Mouse (Mus musculus): ENCODE measurements around the gene Lpar3. TPM values are rescaled to one million over a fixed set of nuclear protein-coding genes. Genes with fewer than 3 reads are reported as not detected.
A peak's percentile ranks its signal among the peaks of the same experiment; 100 is the strongest.
"Not testable (repeated sequence)": the region's sequence is repeated elsewhere in the genome, so short reads cannot be mapped to it uniquely, and the experiment has no call there.

Lpar3 gene
- polyA plus RNA-seq, 1 experiment from 2014 or later: 2.4 TPM

DNA sequence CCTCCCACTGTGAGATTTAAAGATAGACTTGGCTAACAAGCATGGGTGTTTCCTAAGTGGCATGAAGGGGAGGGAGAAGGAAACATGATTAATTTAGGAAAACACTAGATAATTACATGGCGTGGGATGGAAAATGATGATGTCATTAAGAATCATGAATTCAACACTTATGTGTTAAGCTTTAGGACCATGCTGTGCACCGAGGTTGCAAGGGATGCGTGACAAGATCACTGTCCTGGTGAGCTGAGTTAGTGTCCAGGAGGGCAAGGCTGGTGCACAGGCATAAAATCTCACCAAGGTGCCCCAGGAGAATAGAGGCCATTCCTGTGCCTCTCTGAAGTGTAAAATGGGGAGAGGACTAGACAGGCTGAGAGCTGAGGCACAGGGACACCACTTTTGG lies 21.3 kb upstream of the Lpar3 start:
- H3K9ac ChIP-seq (ENCODE audit: low read length): no peak overlapping the region
- H3K27ac ChIP-seq (ENCODE audit: low read depth, low read length): no peak overlapping the region
- H3K36me3 ChIP-seq (ENCODE audit: control insufficient read depth, insufficient read depth, low read length): no peaks in the 10 kb centered on the region
- 63% methylated on average over 3 of the region's 3 CpGs for WGBS
- H3K4me1 ChIP-seq (ENCODE audit: control insufficient read depth, insufficient read depth, low read length): peaks cover 9% of the 10 kb centered on the region; the same call in 1 of the 2 replicates
- H3K4me2 ChIP-seq (ENCODE audit: low read depth): no peak overlapping the region
- H3K9me3 ChIP-seq (ENCODE audit: control insufficient read depth, low read length): no peaks in the 10 kb centered on the region
- DNase-seq (ENCODE audit: low spot score) (no peak), ATAC-seq (ENCODE audit: insufficient read depth, low FRiP score, low TSS enrichment) (peak; percentile 37)
- 0 out of 2 replicates have a peak, but pooled peaks cover 3% of the 10 kb centered on the region for H3K27me3 ChIP-seq (ENCODE audit: control insufficient read depth, insufficient read depth, low read length)
- no peak overlapping the region for H3K4me3 ChIP-seq (ENCODE audit: low read depth, low read length)

DNA sequence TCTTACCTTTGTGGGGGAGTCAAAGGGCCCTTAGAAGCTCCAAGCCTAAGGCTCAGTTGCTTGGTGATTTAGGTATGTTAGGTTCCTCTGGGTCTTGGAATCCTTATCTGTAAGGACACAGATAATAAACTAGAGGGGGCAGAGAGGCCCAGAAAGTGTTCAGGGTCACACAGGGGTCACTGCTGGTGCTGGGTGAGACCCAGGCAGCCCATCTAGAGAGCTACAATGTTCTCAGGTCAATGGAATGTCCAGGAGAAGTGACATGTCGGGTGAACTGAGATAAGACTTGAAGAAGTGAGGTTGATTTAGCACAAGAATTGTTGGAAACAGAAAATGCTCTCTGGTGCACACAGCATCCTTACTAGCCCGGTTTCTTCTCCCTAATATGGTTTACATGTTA lies 16.4 kb upstream of the Lpar3 start:
- Histone ChIP-seq H3K4me1 (ENCODE audit: control insufficient read depth, insufficient read depth, low read length) (peaks cover 2% of the 10 kb centered on the region; the same call in 1 of the 2 replicates), H3K9ac (ENCODE audit: low read length) (no peak overlapping the region), H3K4me2 (ENCODE audit: low read depth) (no peak overlapping the region), H3K27ac (ENCODE audit: low read depth, low read length) (no peak overlapping the region), H3K9me3 (ENCODE audit: control insufficient read depth, low read length) (no peaks in the 10 kb centered on the region), H3K4me3 (ENCODE audit: low read depth, low read length) (no peak overlapping the region), H3K27me3 (ENCODE audit: control insufficient read depth, insufficient read depth, low read length) (no peaks in the 10 kb centered on the region), H3K36me3 (ENCODE audit: control insufficient read depth, insufficient read depth, low read length) (no peaks in the 10 kb centered on the region)
- WGBS: 71% methylated on average over 2 of the region's 2 CpGs
- ATAC-seq (ENCODE audit: insufficient read depth, low FRiP score, low TSS enrichment) (no peak), DNase-seq (ENCODE audit: low spot score) (no peak)

DNA sequence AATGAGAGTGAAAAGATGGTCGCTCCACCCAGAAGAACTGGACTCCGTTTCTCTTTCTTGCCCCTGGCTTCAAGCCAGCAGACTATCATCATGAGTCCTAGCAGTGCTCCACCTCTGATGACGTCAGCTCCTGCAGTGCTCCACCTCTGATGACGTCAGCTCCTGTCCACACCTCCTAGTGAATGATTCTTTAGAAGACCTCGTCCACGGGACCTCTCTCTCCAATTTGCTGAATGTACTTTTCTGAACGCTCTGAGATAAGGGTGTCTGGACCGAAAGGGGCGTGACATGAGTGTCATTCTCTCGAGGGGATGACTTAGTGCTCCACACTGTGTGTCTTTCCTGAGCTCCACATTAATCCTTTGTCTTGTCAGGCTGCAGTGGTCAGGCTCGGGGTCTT lies 15.5 kb upstream of the Lpar3 start:
- Histone ChIP-seq H3K27ac (ENCODE audit: low read depth, low read length) (no peak overlapping the region), H3K27me3 (ENCODE audit: control insufficient read depth, insufficient read depth, low read length) (no peaks in the 10 kb centered on the region), H3K9me3 (ENCODE audit: control insufficient read depth, low read length) (no peaks in the 10 kb centered on the region), H3K4me2 (ENCODE audit: low read depth) (no peak overlapping the region), H3K4me1 (ENCODE audit: control insufficient read depth, insufficient read depth, low read length) (no peaks in the 10 kb centered on the region), H3K9ac (ENCODE audit: low read length) (no peak overlapping the region), H3K36me3 (ENCODE audit: control insufficient read depth, insufficient read depth, low read length) (no peaks in the 10 kb centered on the region), H3K4me3 (ENCODE audit: low read depth, low read length) (no peak overlapping the region)
- no peak for ATAC-seq (ENCODE audit: insufficient read depth, low FRiP score, low TSS enrichment)
- DNase-seq (ENCODE audit: low spot score): no peak
- WGBS: 82% methylated on average over 11 of the region's 11 CpGs

DNA sequence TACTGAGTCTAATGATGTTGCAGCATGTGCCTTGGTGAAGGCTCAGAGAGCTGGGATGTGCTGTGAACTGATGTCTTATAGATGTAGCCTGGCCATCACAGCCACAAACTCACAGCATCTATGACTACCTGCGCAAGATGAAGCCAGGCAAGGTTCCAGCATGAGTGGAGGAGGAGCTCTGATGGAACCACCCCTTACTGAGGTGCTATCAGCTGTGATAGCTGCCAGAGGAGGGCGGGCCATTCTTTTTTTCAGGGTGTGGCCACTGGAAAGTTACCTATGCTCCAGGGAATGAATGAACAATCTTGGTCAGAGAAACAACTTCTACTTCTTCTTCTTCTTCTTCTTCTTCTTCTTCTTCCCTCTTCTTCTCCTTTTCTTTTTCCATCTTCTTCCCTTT lies 14.1 kb upstream of the Lpar3 start:
- Histone ChIP-seq H3K4me3 (ENCODE audit: low read depth, low read length) (no peak overlapping the region), H3K36me3 (ENCODE audit: control insufficient read depth, insufficient read depth, low read length) (no peaks in the 10 kb centered on the region), H3K27ac (ENCODE audit: low read depth, low read length) (no peak overlapping the region), H3K4me2 (ENCODE audit: low read depth) (no peak overlapping the region), H3K27me3 (ENCODE audit: control insufficient read depth, insufficient read depth, low read length) (no peaks in the 10 kb centered on the region), H3K9ac (ENCODE audit: low read length) (no peak overlapping the region), H3K4me1 (ENCODE audit: control insufficient read depth, insufficient read depth, low read length) (no peaks in the 10 kb centered on the region), H3K9me3 (ENCODE audit: control insufficient read depth, low read length) (no peaks in the 10 kb centered on the region)
- 75% methylated on average over 2 of the region's 2 CpGs for WGBS
- DNase-seq (ENCODE audit: low spot score) (no peak), ATAC-seq (ENCODE audit: insufficient read depth, low FRiP score, low TSS enrichment) (no peak)

DNA sequence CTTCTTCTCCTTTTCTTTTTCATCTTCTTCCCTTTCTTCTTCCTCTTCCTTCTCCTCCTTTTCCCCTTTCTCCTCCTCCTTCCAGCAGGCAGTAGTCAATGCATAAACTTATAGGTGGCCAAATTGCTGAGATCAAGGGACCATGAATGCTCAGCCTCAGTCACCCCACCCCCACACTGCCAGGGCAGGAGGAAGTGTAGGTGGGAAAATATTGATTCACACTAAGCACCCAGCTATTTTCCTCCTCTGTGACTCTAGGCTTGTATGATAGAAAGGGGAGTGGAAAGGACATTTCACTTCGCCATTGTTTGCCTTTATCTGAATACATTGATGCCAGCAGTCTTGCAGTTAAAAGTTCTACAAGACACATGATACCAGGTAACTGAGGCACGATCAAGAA lies 13.3 kb upstream of the Lpar3 start:
- DNase-seq (ENCODE audit: low spot score): peak; percentile 6
- Histone ChIP-seq H3K4me3 (ENCODE audit: low read depth, low read length) (no peak overlapping the region), H3K27me3 (ENCODE audit: control insufficient read depth, insufficient read depth, low read length) (no peaks in the 10 kb centered on the region), H3K4me1 (ENCODE audit: control insufficient read depth, insufficient read depth, low read length) (no peaks in the 10 kb centered on the region), H3K36me3 (ENCODE audit: control insufficient read depth, insufficient read depth, low read length) (no peaks in the 10 kb centered on the region), H3K9ac (ENCODE audit: low read length) (no peak overlapping the region), H3K27ac (ENCODE audit: low read depth, low read length) (no peak overlapping the region), H3K4me2 (ENCODE audit: low read depth) (no peak overlapping the region), H3K9me3 (ENCODE audit: control insufficient read depth, low read length) (no peaks in the 10 kb centered on the region)
- ATAC-seq (ENCODE audit: insufficient read depth, low FRiP score, low TSS enrichment): no peak
- 79% methylated on average over 2 of the region's 2 CpGs for WGBS

DNA sequence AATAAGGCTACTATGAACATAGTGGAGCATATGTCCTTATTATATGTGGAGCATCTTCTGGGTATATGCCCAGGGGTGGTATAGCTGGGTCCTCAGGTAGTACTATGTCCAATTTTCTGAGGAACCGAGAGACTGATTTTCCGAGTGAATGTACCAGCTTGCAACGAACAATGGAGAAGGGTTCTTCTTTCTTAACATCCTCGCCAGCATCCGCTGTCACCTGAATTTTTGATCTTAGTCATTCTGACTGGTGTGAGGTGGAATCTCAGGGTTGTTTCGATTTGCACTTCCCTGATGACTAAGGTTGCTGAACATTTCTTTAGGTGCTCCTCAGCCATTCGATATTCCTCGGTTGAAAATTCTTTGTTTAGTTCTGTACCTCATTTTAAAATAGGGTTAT lies 11.0 kb upstream of the Lpar3 start:
- not testable (repeated sequence) for H3K4me3 ChIP-seq (ENCODE audit: low read depth, low read length); DNase-seq (ENCODE audit: low spot score); H3K27me3 ChIP-seq (ENCODE audit: control insufficient read depth, insufficient read depth, low read length); H3K9ac ChIP-seq (ENCODE audit: low read length); H3K36me3 ChIP-seq (ENCODE audit: control insufficient read depth, insufficient read depth, low read length); H3K27ac ChIP-seq (ENCODE audit: low read depth, low read length); H3K4me2 ChIP-seq (ENCODE audit: low read depth); ATAC-seq (ENCODE audit: insufficient read depth, low FRiP score, low TSS enrichment); H3K9me3 ChIP-seq (ENCODE audit: control insufficient read depth, low read length); H3K4me1 ChIP-seq (ENCODE audit: control insufficient read depth, insufficient read depth, low read length)
- 92% methylated on average over 8 of the region's 8 CpGs for WGBS

DNA sequence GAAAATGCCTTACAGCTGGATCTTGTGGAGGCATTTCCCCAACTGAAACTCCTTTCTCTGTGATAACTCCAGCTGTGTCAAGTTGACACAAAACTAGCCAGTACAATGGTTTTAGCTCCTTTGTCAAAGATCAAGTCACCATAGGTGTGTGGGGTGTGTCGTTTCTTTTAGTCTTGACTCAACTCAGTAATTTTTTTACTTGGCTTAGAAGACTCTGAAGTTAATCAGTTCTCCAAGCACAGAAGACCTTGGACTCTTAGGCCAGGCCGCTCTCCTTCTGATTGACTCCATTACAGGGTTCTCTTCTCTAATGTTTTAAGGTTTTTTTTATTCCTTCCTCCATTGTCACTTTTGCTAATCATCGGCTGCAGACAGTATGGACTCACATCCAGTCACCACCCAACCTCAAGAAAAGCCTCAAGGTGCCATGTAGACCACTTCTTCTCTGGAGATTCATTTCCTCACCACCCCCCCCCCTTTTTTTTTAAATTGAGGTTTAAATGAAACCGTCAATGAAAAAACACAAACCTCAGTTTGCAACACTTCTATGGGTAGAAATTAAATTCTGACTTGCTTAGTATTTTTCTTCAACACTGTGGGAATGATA lies 9.5 kb upstream of the Lpar3 start:
- no peak overlapping the region for H3K9ac ChIP-seq (ENCODE audit: low read length)
- ATAC-seq (ENCODE audit: insufficient read depth, low FRiP score, low TSS enrichment) (no peak), DNase-seq (ENCODE audit: low spot score) (peak; percentile 2)
- H3K4me3 ChIP-seq (ENCODE audit: low read depth, low read length): no peak overlapping the region
- H3K4me1 ChIP-seq (ENCODE audit: control insufficient read depth, insufficient read depth, low read length): no peaks in the 10 kb centered on the region
- no peak overlapping the region for H3K27ac ChIP-seq (ENCODE audit: low read depth, low read length)
- WGBS: 90% methylated on average over 4 of the region's 4 CpGs
- no peaks in the 10 kb centered on the region for H3K36me3 ChIP-seq (ENCODE audit: control insufficient read depth, insufficient read depth, low read length)
- no peak overlapping the region for H3K4me2 ChIP-seq (ENCODE audit: low read depth)
- H3K9me3 ChIP-seq (ENCODE audit: control insufficient read depth, low read length): no peaks in the 10 kb centered on the region
- no peaks in the 10 kb centered on the region for H3K27me3 ChIP-seq (ENCODE audit: control insufficient read depth, insufficient read depth, low read length)

DNA sequence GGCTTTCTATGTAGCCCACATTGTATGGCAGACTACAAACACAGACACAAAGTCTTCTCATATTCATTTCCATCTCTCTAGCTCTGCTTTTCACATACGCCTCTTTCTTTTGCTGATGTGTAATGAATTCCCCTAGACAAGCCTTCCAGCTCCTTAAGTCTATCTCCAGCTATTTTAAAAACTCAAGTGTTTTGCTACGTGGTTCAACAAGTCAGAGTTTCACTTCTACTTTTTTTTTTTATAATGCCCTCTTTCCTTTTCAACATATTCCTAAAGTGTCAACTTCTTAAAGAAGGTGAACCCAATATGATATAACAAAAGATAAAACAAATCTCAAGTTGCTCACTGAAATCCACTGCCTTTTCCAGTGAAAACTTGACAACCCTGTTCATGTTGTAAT lies 8.8 kb upstream of the Lpar3 start:
- Histone ChIP-seq H3K4me2 (ENCODE audit: low read depth) (no peak overlapping the region), H3K27me3 (ENCODE audit: control insufficient read depth, insufficient read depth, low read length) (no peaks in the 10 kb centered on the region), H3K9me3 (ENCODE audit: control insufficient read depth, low read length) (no peaks in the 10 kb centered on the region), H3K4me1 (ENCODE audit: control insufficient read depth, insufficient read depth, low read length) (no peaks in the 10 kb centered on the region), H3K4me3 (ENCODE audit: low read depth, low read length) (no peak overlapping the region), H3K9ac (ENCODE audit: low read length) (no peak overlapping the region), H3K36me3 (ENCODE audit: control insufficient read depth, insufficient read depth, low read length) (no peaks in the 10 kb centered on the region), H3K27ac (ENCODE audit: low read depth, low read length) (no peak overlapping the region)
- ATAC-seq (ENCODE audit: insufficient read depth, low FRiP score, low TSS enrichment) (no peak), DNase-seq (ENCODE audit: low spot score) (peak; percentile 0)
- WGBS: 94% methylated on average over 2 of the region's 2 CpGs

DNA sequence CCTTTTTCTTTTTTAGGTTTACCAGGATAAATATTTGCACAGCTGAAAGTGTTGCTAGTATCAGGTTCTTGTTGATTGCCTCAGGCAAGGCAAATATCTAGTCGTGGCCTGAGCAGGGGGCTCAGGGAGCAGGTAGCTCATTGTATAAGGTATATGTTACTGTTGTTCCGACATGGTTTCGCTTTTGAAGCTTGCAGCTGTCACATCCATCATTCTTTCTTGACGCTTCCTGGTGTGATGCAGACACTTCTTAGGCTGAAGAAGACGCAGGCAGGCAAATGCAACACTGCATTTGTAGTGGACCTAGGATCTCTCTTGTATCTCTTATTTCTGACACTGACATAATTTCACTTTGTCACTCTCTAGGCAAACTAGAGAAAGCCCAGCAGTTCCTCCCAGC lies 7.4 kb upstream of the Lpar3 start:
- no peak overlapping the region for H3K4me3 ChIP-seq (ENCODE audit: low read depth, low read length)
- H3K9me3 ChIP-seq (ENCODE audit: control insufficient read depth, low read length): no peaks in the 10 kb centered on the region
- DNase-seq (ENCODE audit: low spot score) (no peak), ATAC-seq (ENCODE audit: insufficient read depth, low FRiP score, low TSS enrichment) (no peak)
- no peak overlapping the region for H3K27ac ChIP-seq (ENCODE audit: low read depth, low read length)
- H3K4me1 ChIP-seq (ENCODE audit: control insufficient read depth, insufficient read depth, low read length): no peaks in the 10 kb centered on the region
- H3K9ac ChIP-seq (ENCODE audit: low read length): no peak overlapping the region
- no peaks in the 10 kb centered on the region for H3K36me3 ChIP-seq (ENCODE audit: control insufficient read depth, insufficient read depth, low read length)
- no peaks in the 10 kb centered on the region for H3K27me3 ChIP-seq (ENCODE audit: control insufficient read depth, insufficient read depth, low read length)
- H3K4me2 ChIP-seq (ENCODE audit: low read depth): no peak overlapping the region
- WGBS: 45% methylated on average over 5 of the region's 5 CpGs
